Mouse (Mus musculus) MEL (cell line): ENCODE data around the gene Efna4. TPM values are rescaled to one million over a fixed set of nuclear protein-coding genes. Genes with fewer than 3 reads are reported as not detected.

Source experiments
- DNase-seq: peaks from one replicate; pipeline ENCODE4 v3.0.0; 2011; ENCODE audit warnings: low read depth, low spot score
- H3K27ac ChIP-seq: 2 replicates; pipeline ENCODE4 v1.5.1; 2012; ENCODE audit warnings: low read depth, mild to moderate bottlenecking, control low read depth, low read length, moderate library complexity; ENCODE audit not compliant: control insufficient read depth
- H3K27me3 ChIP-seq, 2 experiments: fragments of 150-350 bp in 1 of 2; sonication (generic) in 1 of 2; 2 replicates each; pipeline ENCODE4 v1.6.1; 2012; ENCODE audit warnings: low read length in 2 of 2, mild to moderate bottlenecking in 2 of 2, improper control_type of control experiment in 1 of 2, moderate library complexity in 1 of 2; ENCODE audit not compliant: insufficient read depth in 2 of 2, control insufficient read depth in 1 of 2
- H3K36me3 ChIP-seq, 2 experiments: 2 replicates each; pipeline ENCODE4 v1.6.1; 2012 to 2014; ENCODE audit warnings: low read length in 2 of 2, improper control_type of control experiment in 1 of 2, inconsistent platforms in 1 of 2, mild to moderate bottlenecking in 1 of 2; ENCODE audit not compliant: insufficient read depth in 2 of 2, control insufficient read depth in 1 of 2
- H3K4me1 ChIP-seq, 2 experiments: fragments of 150-350 bp in 1 of 2; sonication (generic) in 1 of 2; 2 replicates each; pipeline ENCODE4 v1.6.1; 2012; ENCODE audit warnings: low read length in 2 of 2, improper control_type of control experiment in 1 of 2, mild to moderate bottlenecking in 1 of 2; ENCODE audit not compliant: insufficient read depth in 2 of 2, control insufficient read depth in 1 of 2
- H3K4me3 ChIP-seq, 2 experiments: fragments of 150-350 bp in 1 of 2; sonication (generic) in 1 of 2; 2 replicates each; pipeline ENCODE4 v1.5.1; 2012; ENCODE audit warnings: low read depth in 2 of 2, low read length in 2 of 2, mild to moderate bottlenecking in 2 of 2, moderate library complexity in 2 of 2, control low read depth in 1 of 2, improper control_type of control experiment in 1 of 2; ENCODE audit not compliant: control insufficient read depth in 1 of 2, insufficient read depth in 1 of 2
- H3K79me2 ChIP-seq: 2 replicates; pipeline ENCODE4 v1.6.1; 2012; ENCODE audit warnings: mild to moderate bottlenecking, low read length, moderate library complexity; ENCODE audit not compliant: control insufficient read depth, poor library complexity, insufficient read depth
- H3K9ac ChIP-seq: 2 replicates; pipeline ENCODE4 v1.6.1; 2012; ENCODE audit warnings: low read depth, mild to moderate bottlenecking, control low read depth, low read length, moderate library complexity; ENCODE audit not compliant: control insufficient read depth, poor library complexity, severe bottlenecking
- H3K9me3 ChIP-seq: fragments of 150-350 bp; sonication (generic); replicated peaks from 2 replicates; pipeline ENCODE4 v1.6.1; 2012; ENCODE audit warnings: mild to moderate bottlenecking, low read length, improper control_type of control experiment, moderate library complexity; ENCODE audit not compliant: insufficient read depth
- BHLHE40 ChIP-seq: IDR thresholded peaks from 2 replicates; pipeline ENCODE4 v1.6.1; 2012; ENCODE audit warnings: low read depth, mild to moderate bottlenecking, inconsistent platforms, low read length, improper control_type of control experiment, borderline replicate concordance
- CTCF ChIP-seq, 3 experiments: IDR thresholded peaks in 2 of 3; conservative IDR thresholded peaks in 1 of 3; 2 replicates each; pipeline ENCODE4 v1.5.1; 2011 to 2012; ENCODE audit warnings: low read length in 3 of 3, low read depth in 2 of 3, mild to moderate bottlenecking in 2 of 3, improper control_type of control experiment in 1 of 3, inconsistent platforms in 1 of 3, mixed read lengths in 1 of 3, moderate library complexity in 1 of 3; ENCODE audit not compliant: control insufficient read depth in 1 of 3, insufficient read depth in 1 of 3, poor library complexity in 1 of 3, severe bottlenecking in 1 of 3
- E2F4 ChIP-seq: IDR thresholded peaks from 2 replicates; pipeline ENCODE4 v1.6.1; 2011; ENCODE audit warnings: low read depth, low read length, improper control_type of control experiment, borderline replicate concordance
- GABPA ChIP-seq: IDR thresholded peaks from 2 replicates; pipeline ENCODE4 v1.6.1; 2012; ENCODE audit warnings: low read depth, mild to moderate bottlenecking, inconsistent platforms, low read length, improper control_type of control experiment, moderate library complexity
- GATA1 ChIP-seq: IDR thresholded peaks from 2 replicates; pipeline ENCODE4 v1.6.1; 2011; ENCODE audit warnings: low read depth, low read length, improper control_type of control experiment
- HCFC1 ChIP-seq: IDR thresholded peaks from 2 replicates; pipeline ENCODE4 v1.6.1; 2012; ENCODE audit warnings: low read depth, mild to moderate bottlenecking, inconsistent platforms, low read length, improper control_type of control experiment, moderate library complexity
- JUND ChIP-seq: IDR thresholded peaks from 2 replicates; pipeline ENCODE4 v1.6.1; 2011; ENCODE audit warnings: low read depth, mild to moderate bottlenecking, improper control_type of control experiment, low read length
- KAT2A ChIP-seq: conservative IDR thresholded peaks from 2 replicates; pipeline ENCODE4 v1.6.1; 2012; ENCODE audit warnings: low read depth, low read length, improper control_type of control experiment, inconsistent platforms
- MAX ChIP-seq: IDR thresholded peaks from 2 replicates; pipeline ENCODE4 v1.6.1; 2011; ENCODE audit warnings: low read length, improper control_type of control experiment
- MYC ChIP-seq: IDR thresholded peaks from 2 replicates; pipeline ENCODE4 v1.6.1; 2011; ENCODE audit warnings: low read depth, mild to moderate bottlenecking, low read length, improper control_type of control experiment, moderate library complexity
- NELFE ChIP-seq: IDR thresholded peaks from 2 replicates; pipeline ENCODE4 v1.6.1; 2011; ENCODE audit warnings: low read depth, low read length, improper control_type of control experiment
- POLR2A ChIP-seq, 2 experiments: IDR thresholded peaks; 2 replicates each; pipeline ENCODE4 v1.6.1; 2011 to 2012; ENCODE audit warnings: low read length in 2 of 2, mild to moderate bottlenecking in 2 of 2, control low read depth in 1 of 2, improper control_type of control experiment in 1 of 2, low read depth in 1 of 2, moderate library complexity in 1 of 2; ENCODE audit not compliant: control insufficient read depth in 1 of 2, insufficient read depth in 1 of 2, poor library complexity in 1 of 2
- RAD21 ChIP-seq: IDR thresholded peaks from 2 replicates; pipeline ENCODE4 v1.6.1; 2011; ENCODE audit warnings: mild to moderate bottlenecking, low read depth, low read length, improper control_type of control experiment
- SIN3A ChIP-seq: IDR thresholded peaks from 2 replicates; pipeline ENCODE4 v1.6.1; 2012; ENCODE audit warnings: low read length, improper control_type of control experiment, inconsistent platforms
- SMC3 ChIP-seq: IDR thresholded peaks from 2 replicates; pipeline ENCODE4 v1.6.1; 2011; ENCODE audit warnings: low read depth, low read length, improper control_type of control experiment
- TBP ChIP-seq: IDR thresholded peaks from 2 replicates; pipeline ENCODE4 v1.8.0; 2011; ENCODE audit warnings: low read depth, low read length, improper control_type of control experiment
- UBTF ChIP-seq: IDR thresholded peaks from 2 replicates; pipeline ENCODE4 v1.6.1; 2012; ENCODE audit warnings: low read depth, mild to moderate bottlenecking, inconsistent platforms, low read length, improper control_type of control experiment, moderate library complexity, borderline replicate concordance; ENCODE audit not compliant: insufficient read depth
- ZC3H11A ChIP-seq: IDR thresholded peaks from 2 replicates; pipeline ENCODE4 v1.6.1; 2012; ENCODE audit warnings: low read depth, mild to moderate bottlenecking, inconsistent platforms, low read length, improper control_type of control experiment
- ZKSCAN1 ChIP-seq: IDR thresholded peaks from 2 replicates; pipeline ENCODE4 v1.6.1; 2012; ENCODE audit warnings: low read depth, mild to moderate bottlenecking, inconsistent platforms, low read length, improper control_type of control experiment, moderate library complexity
- polyA plus RNA-seq, 2 experiments: library from polyadenylated mRNA; stranded (reverse) in 1 of 2; unstranded in 1 of 2; fragments of >175 nt in 1 of 2; fragments of >200 nt in 1 of 2; gene quantifications; 2 replicates each; pipeline versions ENCODE4 v1.2.1 to v1.2.4; 2012; ENCODE audit warnings: low replicate concordance in 2 of 2, low read depth in 1 of 2; ENCODE audit not compliant: insufficient read length in 2 of 2, insufficient read depth in 1 of 2, missing spikeins in 1 of 2
- total RNA-seq: library from RNA; depleted of rRNA; stranded (reverse); fragments of 300-350 nt; gene quantifications from 2 replicates; pipeline ENCODE4 v1.2.3, GENCODE M21; 2012

Gene Efna4
- total and polyA plus RNA-seq, 3 experiments: 1.9 to 4.5 TPM; not detected in 1

- Histone ChIP-seq H3K36me3 (peaks cover 0 to 5% of the 10 kb centered on the region in 2 experiments; a peak in 2 of 4 replicates), H3K9ac (peak overlapping the region; percentile 37), H3K79me2 (no peaks in the 10 kb centered on the region), H3K27ac (no peak overlapping the region), H3K27me3 (no peaks in the 10 kb centered on the region; a peak in 2 of 4 replicates), H3K9me3 (no peaks in the 10 kb centered on the region), H3K4me1 (peaks cover 3 to 12% of the 10 kb centered on the region in 2 experiments; a peak in 3 of 4 replicates), H3K4me3 (peak overlapping the region; percentile 33 to 41)
- peak; percentile 71 for DNase-seq
- TF ChIP-seq NELFE (no peak), BHLHE40 (no peak), GATA1 (no peak), ZKSCAN1 (no peak), CTCF (IDR thresholded peaks at IDR 0.05 in 2 of 3, conservative IDR thresholded peaks at IDR 0.05 in 1 of 3; ENCODE audit: control insufficient read depth in 1 of 3, insufficient read depth in 1 of 3, low read depth in 2 of 3, low read length in 3 of 3, poor library complexity in 1 of 3, severe bottlenecking in 1 of 3) (peak in 2 of 3 experiments; percentile 8 to 16; a peak in 1 of 6 replicates), HCFC1 (0 out of 2 replicates have a peak, but pooled peaks have one; percentile 23), TBP (0 out of 2 replicates have a peak, but pooled peaks have one; percentile 29), GABPA (no peak), MYC (no peak), ZC3H11A (no peak), UBTF (0 out of 2 replicates have a peak, but pooled peaks have one; percentile 34)
Measured at GRCm38 (mm10) chr3:89299499-89299898, 38.3 kb downstream of the Efna4 start.

DNA sequence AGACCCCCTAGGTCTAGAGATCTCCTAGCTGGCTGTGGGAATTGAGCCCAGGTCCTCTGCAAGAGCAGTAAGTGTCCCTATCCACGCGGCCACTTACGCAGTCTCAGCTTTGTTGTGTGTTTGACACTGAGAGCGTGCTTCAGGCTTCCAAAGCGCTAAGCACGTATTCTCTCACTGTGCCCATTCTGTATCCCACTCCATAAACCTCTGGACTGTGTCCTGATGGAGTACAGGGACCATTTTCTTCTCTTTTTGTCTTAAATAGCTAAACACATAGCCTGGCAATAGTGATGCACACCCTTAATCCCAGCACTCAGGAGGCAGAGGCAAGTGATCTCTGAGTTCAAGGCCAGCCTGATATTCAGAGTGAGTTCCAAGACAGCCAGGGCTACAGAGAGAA, 38.9 kb downstream of the Efna4 start:
- Histone ChIP-seq H3K27me3 (no peaks in the 10 kb centered on the region; a peak in 2 of 4 replicates), H3K4me1 (peaks cover 3 to 12% of the 10 kb centered on the region in 2 experiments; a peak in 3 of 4 replicates), H3K36me3 (peaks cover 0 to 5% of the 10 kb centered on the region in 2 experiments; a peak in 2 of 4 replicates), H3K79me2 (no peaks in the 10 kb centered on the region), H3K27ac (no peak overlapping the region), H3K4me3 (peak overlapping the region in 1 of 2 experiments; percentile 41; a peak in 1 of 4 replicates), H3K9ac (no peak overlapping the region), H3K9me3 (no peaks in the 10 kb centered on the region)
- DNase-seq: no peak
- no peak for TF ChIP-seq POLR2A (IDR thresholded peaks at IDR 0.05; ENCODE audit: control insufficient read depth in 1 of 2, insufficient read depth in 1 of 2, low read depth in 1 of 2, low read length in 2 of 2, poor library complexity in 1 of 2)
- TF ChIP-seq SIN3A: no peak
- TF ChIP-seq RAD21: no peak
- TF ChIP-seq SMC3: no peak
- TF ChIP-seq E2F4: no peak
- no peak for TF ChIP-seq JUND
- TF ChIP-seq KAT2A: no peak
- TF ChIP-seq BHLHE40: no peak
- no peak for TF ChIP-seq MYC
- TF ChIP-seq MAX: no peak
